Mouse (Mus musculus): Measurements from ENCODE around the gene Rnf6.
"Not testable (repeated sequence)": the region's sequence is repeated elsewhere in the genome, so short reads cannot be mapped to it uniquely, and the experiment has no call there.

The Rnf6 gene

GRCm38 (mm10) chr5:146229869-146230650 lies 8.7 kb upstream of the Rnf6 start:
- DNase-seq, result no peak

DNA sequence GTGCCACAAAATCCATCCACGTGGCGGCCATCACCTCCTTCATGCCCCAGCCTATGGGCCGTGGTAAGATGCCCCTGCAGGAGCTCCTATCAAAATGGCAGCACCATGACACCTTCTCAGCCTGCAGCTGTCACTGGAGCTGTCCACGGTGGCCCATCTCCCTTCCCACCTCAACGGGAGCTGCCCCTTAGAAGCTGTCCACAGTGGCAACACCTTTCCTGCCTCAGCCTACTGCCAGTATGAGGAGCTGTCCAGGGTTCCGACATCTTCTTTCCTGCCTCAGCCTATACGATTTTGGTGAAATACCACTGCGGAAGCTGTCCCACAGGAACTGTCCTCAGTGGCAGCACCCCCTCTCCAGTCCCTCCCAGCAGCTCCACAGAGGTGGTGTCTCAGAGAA lies 6.1 kb upstream of the Rnf6 start:
- DNase-seq, result no peak

DNA sequence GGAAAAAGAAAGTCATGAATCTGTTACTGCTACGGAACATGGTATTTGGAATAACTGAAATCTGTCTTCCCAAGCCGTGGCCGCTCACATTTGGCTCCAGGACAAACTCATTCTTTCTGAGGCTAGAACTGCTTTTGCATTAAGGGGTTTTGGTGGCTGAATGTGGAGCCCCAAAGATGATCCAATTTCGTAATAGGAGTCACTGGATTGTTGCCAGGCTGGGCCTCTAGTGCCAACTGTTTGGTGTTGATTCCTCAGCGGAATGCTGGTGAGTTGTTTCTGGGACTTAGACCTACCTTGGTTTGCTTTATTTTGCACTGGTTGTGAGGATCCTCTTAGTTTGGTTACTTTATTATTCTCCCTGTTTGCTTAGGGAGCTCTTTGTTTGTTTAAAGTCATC lies 2.4 kb upstream of the Rnf6 start:
- no peak for DNase-seq

- DNase-seq, result no peak
Measured at GRCm38 (mm10) chr5:146221722-146222121, 367 bp upstream of the Rnf6 start.

- DNase-seq, result no peak
Measured at GRCm38 (mm10) chr5:146220501-146220878, 865 bp downstream of the Rnf6 start.

DNA sequence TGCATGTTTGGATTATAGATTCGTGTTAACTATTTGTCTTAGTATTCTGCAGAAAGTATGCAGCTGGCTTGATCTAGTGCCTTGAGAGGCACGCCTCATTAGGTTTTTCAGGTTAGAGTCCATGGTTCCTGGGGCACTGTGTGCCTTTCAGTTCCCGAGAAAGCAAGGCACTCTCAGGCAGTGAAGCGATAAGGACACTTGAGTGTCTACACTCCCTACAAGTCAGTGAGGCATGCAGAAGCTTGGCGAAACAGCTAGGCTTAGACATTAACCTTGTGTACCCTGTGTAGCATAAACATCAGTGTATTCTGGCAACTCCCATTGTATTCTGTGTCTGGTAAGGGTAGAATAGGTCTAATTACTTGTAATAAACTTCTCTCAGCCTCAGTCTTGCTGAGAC lies 15.8 kb downstream of the Rnf6 start:
- no peak for DNase-seq

- DNase-seq, result no peak
Measured at GRCm38 (mm10) chr5:146203921-146204320, 17.4 kb downstream of the Rnf6 start.

DNA sequence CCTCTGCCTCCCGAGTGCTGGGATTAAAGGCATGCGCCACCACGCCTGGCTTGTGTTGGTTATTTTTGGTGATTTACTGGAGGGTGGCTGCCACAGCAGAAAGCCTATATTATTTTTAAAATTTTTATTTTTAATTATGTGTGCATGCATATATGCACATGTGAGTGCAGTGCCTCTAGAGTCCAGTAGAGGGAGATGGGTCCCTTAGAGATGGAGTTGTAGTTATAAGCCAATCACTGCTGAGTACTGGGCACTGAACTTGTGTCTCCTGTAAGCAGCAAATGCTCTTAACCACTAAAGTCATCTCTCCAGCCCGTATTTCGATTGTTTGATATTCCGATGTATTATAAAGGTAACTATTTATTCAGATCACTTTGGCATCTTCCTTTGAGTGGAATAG lies 20.8 kb downstream of the Rnf6 start:
- DNase-seq, result no peak

DNA sequence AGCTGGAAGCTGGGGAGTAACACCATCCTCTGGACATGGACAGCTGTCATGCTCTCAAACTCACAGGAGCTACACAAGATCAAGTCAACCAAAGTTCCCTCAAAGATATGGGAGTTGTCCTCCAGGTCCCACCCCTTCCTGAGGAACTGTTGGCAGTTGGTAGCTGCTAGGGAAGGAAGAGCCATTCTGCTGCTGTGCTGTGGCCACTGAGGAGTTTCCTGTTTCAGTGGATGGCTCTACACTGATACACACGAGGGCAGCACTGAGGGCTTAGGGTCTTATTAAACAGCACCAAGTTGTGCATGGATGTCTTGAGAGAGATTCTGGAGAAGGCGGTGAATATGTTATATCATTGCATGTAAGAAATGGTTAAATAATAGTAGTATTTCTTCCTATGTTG lies 21.8 kb downstream of the Rnf6 start:
- no peak for DNase-seq

GRCm38 (mm10) chr5:146199073-146199472 lies 22.3 kb downstream of the Rnf6 start:
- no peak for DNase-seq

DNA sequence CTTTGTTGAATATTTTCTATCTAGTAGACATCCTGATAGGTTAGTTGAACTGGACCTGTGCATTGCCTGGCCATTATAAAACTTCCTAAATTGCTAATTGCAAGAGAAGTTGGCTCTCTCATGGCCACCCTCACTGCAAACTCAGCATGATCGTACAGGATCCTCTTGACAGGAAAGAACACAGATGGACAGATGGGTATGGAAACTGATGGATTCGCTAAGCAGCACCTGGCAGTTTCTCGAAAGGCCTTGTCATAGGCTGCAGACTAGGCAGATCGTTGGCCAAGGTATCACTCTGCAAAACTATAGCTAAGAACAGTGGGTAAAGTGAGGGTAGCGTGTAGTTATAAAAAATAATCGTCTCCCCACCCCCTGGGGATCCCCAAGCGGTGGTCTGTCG lies 28.0 kb downstream of the Rnf6 start:
- no peak for DNase-seq

DNA sequence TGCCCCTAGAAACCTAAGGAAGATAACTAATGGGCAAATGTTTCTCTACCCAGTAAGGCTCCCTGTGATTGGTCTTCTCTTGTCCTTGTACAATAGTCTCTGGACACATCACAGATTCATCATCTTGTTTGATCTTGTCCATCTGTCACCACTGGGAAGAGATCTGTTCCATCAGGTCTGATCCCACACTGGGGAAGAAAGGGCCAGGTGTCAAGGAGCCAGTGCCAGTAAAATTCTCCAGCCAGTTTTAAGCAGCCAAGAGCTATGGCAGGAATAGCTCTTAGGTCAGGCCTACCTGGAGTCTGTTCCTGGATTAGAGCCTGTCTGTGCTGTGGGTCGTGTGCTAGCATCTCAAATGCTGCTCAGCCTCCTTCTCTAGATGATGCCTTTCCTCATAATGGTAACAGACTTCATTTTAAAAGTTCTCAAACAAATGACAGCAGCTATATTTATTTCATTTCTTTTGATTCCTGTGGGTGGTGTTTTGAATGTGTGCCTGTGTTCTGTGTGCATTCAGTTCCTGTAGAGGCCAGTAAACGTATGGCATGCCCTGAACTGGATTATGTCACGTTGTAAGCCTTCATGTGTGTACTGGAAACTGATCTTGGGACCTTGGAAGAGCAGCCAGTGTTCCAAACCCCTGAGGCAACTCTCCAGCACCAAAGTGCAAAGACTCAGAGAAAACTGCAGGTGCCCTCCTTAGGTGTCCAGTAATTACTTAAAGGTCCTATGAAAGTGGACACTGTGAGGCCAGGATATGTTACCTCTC lies 30.7 kb downstream of the Rnf6 start:
- no peak for DNase-seq

GRCm38 (mm10) chr5:146190093-146190492 lies 31.3 kb downstream of the Rnf6 start:
- no peak for DNase-seq

DNA sequence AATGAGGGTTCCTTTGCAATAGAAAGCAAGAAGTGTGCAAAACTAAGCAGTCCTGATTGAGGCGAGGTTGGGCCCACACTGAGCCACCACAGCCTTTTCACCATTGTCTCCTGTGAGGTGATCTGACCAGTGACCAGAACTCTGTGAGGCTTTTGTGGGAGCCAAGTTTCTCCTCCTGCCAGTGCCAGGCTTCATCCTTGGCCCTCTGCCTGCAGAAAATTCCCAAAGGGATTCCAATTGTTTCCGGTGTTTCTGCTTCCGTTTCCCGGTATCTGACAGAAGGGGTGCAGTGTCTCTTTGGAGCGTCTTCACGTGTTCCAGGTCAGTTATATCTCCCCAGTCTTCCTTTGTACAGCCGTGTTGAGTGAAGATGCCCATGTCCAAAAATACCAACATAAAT lies 32.6 kb downstream of the Rnf6 start:
- no peak for DNase-seq

DNA sequence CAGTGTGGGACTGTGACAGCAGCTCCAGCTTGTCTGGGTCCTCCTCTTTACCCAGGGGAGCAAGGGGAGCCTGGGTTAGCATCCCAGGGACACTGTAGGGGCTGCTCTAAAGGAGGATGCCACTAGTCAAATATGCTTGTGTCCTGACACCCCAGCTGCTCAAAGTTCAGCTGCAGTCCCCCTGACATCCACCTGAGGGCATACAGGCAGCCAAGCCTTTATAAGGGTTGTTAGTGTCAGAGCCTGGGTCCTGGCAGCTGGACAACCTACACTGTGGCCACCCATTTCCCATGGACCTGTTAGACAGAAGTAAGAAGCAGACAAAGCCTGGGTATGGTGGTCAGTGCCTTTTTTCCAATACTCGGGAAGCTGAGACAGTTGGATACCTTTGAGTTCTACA lies 33.2 kb downstream of the Rnf6 start:
- DNase-seq, result peak; percentile 13

GRCm38 (mm10) chr5:146187441-146187840 lies 33.9 kb downstream of the Rnf6 start:
- DNase-seq, result peak; percentile 75

DNA sequence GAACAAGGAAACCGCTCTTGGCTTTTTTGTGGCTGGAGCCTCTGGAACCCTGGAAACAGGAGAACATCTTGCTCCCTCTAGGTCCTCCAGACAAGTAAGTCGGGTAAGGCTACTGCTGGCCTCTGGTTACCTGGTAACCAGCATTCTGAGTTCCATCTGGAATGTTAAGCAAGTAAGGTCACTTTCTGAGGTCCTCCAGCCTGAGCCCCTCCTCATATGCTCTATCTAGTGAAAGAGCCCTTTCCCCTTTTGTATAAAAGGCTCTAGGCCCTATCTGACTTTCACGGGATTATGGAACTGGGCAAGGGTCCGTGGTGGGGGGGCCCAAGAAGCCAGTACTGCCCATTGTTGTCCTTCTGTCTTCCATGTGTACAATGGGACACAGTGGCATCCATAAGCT lies 36.2 kb downstream of the Rnf6 start, which contains the start of gene 1700001J03Rik:
Gene 1700001J03Rik, minus strand, starts transcription at position 101 of the 400 bp plus-strand sequence.
- DNase-seq, result not testable (repeated sequence)

GRCm38 (mm10) chr5:146172744-146173143 lies 48.6 kb downstream of the Rnf6 start:
- peak; percentile 24 for DNase-seq

GRCm38 (mm10) chr5:146170621-146171020 lies 50.7 kb downstream of the Rnf6 start, which contains the start of gene Gm6309:
TSS of gene Gm6309 (minus strand) at chr5:146170721.
- DNase-seq, result not testable (repeated sequence)

DNA sequence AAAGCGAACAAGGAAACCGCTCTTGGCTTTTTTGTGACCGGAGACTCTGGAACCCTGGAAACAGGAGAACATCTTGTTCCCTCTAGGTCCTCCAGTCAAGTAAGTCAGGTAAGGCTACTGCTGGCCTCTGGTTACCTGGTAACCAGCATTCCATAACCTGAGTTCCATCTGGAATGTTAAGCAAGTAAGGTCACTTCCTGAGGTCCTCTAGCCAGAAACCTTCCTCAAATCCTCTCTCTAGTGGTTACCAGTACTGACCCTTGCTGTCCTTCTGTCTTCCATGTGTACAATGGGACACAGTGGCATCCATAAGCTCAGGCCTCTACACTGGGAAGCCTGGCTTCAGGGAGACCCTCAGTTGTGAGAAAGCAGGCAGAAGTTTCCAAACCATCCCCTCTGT lies 60.9 kb downstream of the Rnf6 start, which contains the start of gene Gm5565:
Gene Gm5565, minus strand, starts transcription at position 101 of the 400 bp plus-strand sequence.
- DNase-seq, result not testable (repeated sequence)

Measured in thymus, postnatal 4 days (tissue).